Mouse (Mus musculus): ENCODE results near the gene Vmn2r75.
"Not testable (repeated sequence)": the region's sequence is repeated elsewhere in the genome, so short reads cannot be mapped to it uniquely, and the experiment has no call there.

Gene Vmn2r75

GRCm38 (mm10) chr7:86171678-86172077 lies at the start of gene Vmn2r75:
Gene Vmn2r75 (minus strand): TSS chr7:86171778.
- not testable (repeated sequence) for DNase-seq (ENCODE audit: low read depth, low spot score)

- no peak for DNase-seq (ENCODE audit: low read depth, low spot score)
Measured at GRCm38 (mm10) chr7:86211345-86211744, 39.8 kb upstream of the Vmn2r75 start.
